Mouse (Mus musculus) thymus, postnatal 14 days (tissue): ENCODE results near the gene Plce1.

Experiments used
- DNase-seq: peaks from one replicate; pipeline ENCODE4 v3.0.0; 2021

The Plce1 gene

DNA sequence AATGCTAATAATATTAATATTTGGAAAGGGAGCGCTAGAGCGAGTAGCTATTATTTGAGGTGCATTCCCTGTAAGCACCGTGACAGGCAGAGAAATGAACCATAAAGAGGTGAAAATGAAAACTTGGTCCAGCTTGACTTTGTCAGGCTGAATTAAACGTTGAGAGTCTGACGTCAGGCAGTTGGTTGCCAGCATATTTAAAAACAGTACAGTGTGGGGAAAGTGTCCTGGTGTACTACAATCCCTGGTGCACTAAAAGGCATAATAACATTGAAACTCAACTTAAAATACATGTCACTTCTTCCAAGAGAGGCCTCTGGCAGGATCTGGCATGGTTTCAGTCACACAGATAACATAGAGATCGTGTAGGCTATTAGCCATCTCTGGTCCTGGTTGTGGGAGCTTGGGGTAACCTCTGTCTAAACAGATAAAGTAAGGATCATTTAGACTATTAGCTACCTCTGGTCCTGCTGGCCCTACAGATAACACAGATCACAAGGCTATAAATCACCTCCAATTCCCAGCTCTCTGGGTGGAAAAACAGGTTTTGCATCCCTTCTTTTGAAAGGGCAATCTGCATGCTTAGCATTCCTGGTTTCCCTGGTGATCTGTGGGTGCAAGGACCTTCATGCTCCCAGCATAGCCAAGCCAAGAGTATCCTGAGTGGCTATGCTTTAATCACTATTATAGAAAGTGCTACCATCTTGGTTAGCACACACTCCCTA lies 164.1 kb downstream of the Plce1 start:
- DNase-seq, result no peak

DNA sequence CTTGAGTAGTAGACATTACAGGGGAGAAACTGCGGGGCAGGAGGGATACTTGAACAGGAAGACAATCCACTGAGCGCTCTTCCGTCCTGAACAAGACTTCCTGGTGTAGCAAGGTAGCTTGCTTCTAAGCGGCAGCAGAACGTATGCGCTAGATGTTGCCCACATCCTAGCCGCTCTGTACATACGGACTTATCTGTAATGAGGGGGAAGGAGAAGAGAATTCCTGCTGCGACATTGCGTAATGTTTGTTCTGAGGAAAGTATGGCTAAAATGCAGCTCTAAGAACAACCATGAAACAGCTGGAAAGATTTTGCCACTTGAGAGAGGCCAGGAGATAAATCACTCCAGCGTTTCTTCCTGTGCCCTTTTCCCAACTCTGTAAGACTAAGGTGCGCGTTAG lies 177.1 kb downstream of the Plce1 start:
- no peak for DNase-seq

DNA sequence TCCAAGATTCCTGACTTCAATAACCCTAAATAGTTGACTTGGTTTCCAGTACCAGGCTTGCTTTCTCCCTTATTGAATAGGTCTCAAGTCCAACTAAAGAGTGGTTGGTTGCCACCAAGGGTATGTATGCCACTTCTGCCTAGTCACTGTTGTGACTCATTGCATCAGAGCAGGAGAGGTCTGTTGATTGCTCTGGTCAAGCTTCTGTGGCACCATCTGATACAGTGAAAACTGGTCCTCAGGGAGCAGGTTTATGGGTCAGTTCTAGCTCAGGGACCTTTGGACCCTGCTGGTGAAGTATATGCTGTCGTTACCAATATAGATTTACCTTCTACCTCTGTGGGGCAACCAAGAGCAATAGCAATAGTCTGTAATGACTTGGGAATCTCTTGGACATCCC lies 184.5 kb downstream of the Plce1 start:
- DNase-seq, result no peak

DNA sequence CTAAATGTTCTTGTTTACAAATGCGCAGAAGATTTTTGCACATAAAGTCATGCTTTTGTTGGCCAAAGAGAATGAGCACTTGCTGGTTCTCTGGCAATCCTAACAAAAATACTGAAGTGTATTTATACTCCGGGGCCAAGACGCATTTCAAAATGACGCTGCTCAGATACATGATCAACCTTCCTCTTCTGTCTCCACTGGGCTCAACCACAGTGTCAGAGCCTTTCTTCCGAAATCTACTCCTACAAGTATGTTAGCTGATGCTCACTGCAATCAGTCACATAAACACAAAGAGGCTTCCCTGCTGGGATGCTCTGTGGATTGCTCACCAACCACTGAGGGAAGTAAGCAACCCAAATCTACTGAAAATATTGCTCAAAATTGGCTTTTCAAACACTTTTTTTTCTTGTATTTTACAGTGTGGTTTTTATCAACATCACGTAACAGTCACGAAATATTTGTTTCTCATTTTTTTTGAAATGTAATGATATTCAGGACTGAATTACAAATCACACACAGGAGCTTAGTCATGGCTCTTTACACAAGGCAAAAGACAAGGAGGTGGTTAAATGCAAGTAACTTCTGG lies 191.2 kb downstream of the Plce1 start:
- no peak for DNase-seq

DNA sequence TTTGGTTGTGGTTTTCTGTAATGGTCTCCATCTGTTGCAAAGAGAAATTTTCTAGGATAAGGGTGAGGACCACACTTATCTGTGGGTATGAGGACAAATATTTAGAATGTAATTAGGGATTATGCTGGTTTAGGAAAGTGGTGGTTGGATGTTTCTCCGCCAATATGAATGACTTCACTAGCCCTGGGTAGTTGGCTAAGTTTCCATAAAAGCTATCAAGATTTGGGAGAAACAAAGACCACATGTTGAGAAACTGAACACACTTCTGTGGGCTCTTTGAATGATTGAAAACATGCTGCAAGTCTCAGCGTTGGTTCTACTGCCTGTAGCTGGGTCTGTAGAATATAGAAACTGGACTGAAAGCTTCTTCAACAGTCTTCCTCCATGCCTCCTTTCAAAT lies 193.0 kb downstream of the Plce1 start:
- DNase-seq, result no peak

DNA sequence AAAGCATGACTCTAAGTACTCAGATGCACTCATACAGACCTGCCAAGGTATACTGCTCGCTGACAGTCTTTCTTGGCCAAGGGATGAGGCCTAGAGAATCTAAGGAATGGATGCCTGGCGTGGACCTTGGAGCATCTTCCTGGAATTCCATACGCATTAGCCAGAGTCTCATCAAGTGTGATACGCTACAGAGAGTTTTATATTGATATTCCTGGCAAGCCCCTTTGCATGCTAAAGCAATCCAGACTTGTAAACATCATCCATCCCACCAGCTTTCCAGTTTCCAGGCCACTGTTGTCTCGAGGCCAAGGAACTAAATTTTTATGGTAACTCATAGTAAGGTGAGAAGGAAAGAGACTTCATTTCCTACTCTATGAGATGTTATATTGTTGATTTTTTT lies 197.7 kb downstream of the Plce1 start:
- DNase-seq, result no peak

DNA sequence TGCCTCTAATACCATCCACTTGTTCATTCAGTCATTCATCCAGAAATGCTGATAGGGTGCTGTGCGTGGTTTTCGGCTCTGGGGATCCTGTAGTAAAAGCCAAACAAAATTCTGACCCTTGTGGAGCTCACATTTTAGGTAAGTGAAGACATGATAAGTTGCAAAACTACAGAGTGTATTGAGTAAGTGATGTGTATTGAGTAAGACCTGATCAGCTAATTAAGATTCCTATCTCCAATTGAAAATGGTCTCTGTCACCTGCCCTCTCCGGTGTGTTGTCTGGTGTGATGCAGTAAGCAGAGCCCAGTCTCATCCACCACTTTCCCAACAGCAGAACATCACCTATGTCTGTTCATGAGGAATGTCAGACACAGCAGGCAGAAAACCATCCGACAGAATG lies 198.6 kb downstream of the Plce1 start:
- no peak for DNase-seq

DNA sequence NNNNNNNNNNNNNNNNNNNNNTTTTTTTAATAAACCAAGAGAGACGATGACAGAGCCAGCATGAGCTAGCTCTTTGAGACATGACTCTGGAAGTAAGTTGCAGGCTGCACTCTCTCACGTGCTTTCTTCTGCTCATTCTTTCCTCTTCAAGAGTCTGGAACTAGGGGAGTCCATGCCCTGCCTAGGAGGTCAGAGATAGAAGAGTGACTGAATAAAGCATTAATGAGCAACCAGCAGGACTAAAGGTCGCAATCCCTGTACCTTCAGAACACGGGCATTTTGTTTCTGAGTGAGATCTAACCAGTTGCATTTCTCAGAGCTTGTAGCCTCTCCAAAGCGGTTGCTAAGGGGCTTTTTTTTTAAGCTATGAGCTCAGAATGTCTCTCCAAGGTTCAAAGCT lies 206.4 kb downstream of the Plce1 start:
- DNase-seq, result no peak

DNA sequence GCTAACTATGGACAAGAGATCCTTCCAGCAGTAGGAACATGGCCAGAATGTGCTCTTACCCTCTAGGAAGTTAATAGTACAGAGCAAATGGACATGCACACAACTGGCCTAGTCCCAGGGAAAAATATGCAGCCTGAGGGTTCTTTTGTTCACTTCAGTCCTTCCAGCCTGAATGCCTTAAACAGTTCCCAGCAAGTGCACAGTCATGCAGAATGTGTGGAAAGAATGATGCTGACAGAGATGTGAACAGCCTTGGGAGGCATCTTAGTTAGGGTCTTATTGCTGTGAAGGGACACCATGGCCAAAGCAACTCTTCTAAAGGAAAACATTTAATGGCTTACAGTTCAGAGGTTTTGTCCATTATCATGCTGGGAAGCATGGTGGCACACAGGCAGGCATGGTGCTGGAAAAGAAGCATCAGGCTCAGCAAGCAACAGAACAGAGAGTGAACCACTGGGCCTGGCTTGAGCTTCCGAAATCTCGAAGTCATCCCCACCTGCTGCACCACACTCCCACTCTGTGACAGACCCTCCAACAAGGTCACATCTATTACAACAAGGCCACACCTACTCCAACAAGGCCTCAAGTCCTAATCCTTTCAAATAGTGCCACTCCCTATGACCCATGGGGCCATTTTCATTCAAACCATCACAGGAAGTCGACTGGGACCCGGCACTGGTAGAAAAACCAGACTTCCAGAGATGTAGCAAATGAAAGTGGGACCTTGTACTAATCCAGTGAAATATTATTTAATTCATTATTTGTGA lies 208.0 kb downstream of the Plce1 start:
- DNase-seq, result no peak

DNA sequence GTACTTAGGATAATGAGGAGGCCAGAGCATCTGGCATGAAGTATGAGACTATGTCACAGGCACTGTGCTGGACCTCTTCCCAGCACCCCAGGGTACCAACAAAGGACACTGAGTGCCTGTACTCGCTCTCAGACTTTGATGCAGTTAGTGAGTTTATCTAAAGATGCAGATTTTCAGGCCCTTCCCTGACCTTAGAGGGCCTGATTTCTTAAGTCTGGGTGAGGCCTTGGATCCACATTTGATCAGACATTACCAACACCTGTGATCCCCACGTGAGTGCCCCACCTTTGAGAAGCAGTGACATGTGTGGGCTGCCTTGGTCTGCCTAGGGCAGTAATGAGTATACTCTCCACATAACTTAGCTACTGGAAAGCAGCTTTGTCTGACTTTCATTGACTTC lies 209.4 kb downstream of the Plce1 start:
- no peak for DNase-seq

DNA sequence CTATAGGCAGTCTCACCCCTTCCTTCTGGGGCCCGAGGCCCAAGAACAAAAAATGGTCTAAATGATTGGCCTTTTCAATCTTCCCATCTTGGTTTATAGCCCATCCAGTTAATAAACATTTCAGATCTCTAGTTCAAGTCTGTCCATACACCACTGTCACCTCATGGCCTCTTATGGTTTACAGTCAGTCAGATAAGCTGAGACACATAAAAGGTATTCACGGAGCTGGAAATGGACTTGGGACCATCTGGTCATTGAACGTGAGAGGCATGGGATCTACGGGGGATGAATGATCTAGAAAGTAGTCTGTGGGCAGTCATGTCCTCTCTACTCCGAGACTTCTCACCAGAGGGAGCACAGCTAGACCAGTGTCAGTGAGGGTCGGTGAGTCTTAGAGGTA lies 210.6 kb downstream of the Plce1 start:
- DNase-seq, result no peak

DNA sequence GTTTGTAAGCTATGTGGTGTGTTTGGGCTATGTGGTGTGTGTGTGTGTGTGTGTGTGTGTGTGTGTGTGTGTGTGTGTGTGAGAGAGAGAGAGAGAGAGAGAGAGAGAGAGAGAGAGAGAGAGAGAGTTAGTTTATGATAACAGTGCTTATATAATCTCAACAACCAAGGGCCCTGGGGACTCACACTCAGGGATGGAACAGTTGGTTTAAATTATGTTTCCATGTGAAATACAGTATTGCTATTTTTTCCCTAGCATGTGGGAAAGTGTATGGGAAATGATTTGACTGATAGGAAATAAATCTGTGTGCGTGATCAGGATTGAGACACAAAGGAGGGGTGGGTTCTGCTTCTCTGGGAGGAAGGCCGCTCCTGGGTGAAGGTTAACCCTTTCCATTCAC lies 212.4 kb downstream of the Plce1 start:
- no peak for DNase-seq

DNA sequence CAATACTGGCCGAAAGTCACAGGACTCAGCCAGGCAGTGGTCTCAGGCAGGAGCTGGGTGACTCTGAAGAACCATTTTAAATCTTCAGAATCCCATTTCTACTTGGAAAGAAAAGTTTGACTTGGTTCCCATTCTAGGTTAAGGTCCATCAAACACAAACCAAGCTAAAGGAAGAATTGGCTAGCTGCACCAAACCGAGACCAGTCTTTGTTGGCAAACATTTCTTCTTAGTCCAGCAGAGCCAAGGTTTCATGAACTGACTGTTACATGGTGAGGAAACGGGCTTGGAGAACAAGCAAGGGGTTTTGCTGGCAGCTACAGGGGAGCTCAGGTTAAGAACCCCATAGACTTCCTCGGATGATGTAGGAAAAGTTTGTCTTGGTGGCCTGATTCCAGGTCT lies 212.9 kb downstream of the Plce1 start:
- no peak for DNase-seq

DNA sequence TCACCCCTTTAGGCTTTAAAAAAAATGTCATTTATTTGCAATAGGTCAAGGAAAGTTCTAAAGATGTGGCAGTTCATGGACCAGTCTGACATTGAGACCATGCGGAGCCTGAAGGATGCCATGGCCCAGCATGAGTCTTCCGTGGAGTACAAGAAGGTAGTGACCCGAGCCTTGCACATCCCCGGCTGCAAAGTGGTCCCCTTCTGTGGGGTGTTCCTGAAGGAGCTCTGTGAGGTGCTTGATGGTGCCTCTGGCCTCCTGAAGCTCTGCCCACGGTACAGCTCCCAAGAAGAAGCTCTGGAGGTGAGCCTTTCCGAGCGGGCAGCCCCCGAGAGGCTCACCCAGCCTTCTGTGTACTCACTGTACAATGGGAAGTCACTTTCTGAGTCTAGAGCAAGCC lies 220.9 kb downstream of the Plce1 start:
- DNase-seq, result no peak

DNA sequence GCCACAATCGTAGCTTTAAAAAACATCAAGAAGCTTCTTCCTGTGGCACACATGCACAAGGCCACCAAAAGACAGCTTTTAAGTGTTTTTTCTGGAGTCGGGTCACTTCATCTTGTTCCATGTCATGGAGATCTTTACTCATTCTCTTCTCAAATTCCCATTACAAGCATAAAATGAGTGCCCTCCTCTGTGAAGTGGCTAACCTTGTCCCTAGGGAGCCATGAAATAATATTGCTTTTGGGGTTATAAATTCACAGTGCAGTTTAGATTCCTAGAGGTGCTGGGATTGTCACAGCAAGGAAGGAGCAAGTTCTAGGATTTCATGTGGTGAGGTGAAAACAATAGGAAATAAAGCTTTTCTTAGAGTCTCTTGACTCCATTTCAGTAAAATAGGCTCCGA lies 223.8 kb downstream of the Plce1 start:
- no peak for DNase-seq

DNA sequence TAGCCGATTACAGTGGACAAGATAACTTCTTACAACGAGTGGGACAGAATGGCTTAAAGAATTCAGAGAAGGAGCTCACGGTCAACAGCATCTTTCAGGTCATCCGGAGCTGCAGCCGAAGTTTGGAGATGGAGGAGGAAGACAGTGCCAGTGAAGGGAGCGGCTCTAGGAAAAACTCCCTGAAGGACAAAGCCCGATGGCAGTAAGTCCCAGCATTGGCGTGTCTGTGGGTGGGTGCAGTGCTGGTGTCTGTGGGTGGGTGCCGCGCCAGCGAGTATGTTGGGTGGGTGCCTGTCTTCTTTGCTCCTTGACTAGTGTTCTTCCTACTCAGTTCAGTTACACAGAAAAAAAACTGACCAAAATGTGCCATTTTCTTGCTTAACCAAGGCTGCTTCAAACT lies 224.3 kb downstream of the Plce1 start:
- DNase-seq, result no peak

DNA sequence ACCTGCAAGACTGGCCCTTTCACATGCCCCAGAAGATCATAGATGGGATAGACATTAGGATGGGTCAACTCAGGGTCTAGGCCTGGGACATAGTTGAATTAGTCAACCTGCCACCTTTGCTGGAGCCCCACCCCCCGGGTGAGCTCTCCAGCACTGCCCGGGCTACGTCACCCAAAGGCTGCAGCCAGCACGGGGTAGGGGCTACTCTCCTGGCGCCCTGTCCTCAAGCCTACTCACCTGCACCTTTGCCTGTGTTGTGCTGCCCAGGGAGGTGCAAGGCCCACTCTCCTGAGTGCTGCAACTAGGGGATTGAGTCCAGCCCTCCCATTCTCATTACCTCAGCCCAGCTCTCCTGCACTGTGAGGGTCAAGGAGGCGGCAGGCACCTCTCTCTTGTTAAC lies 225.5 kb downstream of the Plce1 start:
- no peak for DNase-seq

DNA sequence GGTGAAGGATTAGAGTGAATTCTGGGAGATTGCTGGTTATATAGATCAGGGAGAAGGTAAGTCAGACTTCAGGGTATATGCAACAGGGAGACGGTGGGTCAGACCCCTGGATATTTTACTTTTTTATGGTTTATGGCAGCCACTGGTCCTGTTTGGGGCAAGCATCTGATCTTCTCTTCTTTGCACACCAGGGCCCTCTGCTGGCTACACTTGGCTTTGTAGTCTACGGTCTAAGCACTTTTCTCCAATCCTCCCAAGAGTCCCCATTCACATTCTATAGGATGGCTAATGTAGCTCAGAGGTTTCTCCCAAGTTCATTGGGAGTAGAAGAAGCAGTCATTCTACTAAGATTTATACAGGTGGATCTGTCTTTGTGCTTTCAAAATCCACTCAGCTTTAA lies 228.5 kb downstream of the Plce1 start:
- no peak for DNase-seq

DNA sequence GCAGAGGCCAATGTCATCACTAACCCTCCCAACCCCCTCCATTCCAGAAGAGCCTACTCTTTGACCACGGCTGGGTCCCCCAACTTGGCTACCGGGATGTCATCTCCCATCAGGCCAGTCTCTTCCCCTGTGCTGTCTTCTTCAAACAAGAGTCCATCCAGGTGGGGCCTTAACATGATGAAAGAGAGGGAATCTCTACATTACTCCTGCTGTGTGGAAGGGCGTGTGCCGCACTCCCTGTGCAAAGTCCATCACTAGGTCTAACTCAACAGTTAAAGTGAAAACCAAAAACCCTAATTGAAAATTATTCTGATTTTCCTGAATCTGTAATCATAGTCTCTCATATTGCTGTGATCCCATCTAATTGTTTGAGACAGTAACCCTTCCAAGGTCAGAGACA lies 240.9 kb downstream of the Plce1 start:
- no peak for DNase-seq

DNA sequence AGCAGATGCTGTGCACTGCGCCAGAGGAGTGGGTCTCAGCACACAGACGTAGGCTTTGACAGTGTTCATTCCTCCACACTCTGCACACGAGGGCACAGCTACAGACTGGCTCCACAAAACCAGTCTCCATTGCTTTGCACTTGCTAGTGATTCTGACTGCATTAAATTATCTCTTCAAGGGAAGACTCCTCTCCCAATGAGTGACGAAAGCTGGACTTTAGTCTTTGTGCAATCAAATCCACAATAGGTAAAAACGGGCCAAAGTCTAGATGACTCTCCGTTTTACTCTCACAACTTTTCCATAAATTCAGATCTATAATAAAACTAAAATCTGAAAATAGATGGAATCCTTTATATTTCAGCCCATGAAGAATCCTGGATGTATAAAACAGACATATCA lies 242.1 kb downstream of the Plce1 start:
- DNase-seq, result no peak

DNA sequence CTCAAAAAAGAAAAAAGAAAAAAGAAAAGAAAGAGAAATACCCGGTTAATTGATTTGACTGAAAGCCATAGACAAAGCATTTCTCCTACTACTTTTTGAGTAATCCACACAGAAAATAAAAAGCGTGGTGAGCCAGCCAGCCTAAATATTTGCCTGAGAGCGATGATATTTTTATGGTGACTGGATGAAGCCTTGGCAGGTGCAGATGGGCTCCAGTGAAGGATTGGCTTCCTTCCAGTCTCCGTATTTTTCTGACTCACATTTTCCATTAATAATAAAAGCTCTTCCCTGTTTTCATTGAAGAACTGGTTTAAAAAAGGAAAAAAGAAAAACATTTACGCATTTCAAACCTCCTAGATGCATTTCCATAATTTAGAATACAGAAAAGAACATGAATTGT lies 243.1 kb downstream of the Plce1 start:
- no peak for DNase-seq

DNA sequence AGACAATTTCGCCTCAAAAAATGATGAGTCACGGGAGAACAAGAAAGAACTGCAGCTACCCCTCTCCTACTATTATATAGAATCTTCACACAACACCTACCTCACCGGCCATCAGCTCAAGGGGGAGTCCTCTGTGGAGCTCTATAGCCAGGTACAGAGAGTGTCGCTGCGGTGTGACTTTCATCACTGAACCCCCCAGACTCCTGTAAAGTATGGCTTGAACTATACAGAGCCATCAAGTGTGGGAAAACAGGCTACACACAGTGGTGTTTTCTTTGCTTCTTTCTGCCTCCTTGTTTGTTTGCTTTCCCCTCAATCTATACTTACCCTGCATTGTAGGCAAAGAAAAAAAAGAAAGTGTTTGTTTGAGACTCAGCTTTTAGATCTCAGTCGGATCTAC lies 247.9 kb downstream of the Plce1 start:
- DNase-seq, result no peak

DNA sequence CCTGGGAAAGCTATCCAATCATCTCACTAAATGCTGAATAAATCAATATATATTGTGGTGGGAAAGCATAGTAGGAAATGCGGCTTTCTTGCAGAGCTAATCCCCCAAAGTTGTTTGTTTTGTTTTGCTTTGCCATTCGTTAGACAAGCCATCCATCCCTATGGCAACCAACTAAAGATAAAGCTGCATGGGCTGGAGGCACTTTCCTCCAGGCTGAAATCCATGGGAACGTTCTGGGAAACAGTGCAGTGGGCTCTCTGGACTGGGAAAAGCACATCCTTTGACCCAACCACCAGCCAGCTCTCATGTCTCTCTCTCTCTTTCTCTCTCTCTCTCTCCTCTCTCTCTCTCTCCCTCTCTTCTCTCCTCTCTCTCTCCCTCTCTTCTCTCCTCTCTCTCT lies 248.4 kb downstream of the Plce1 start:
- DNase-seq, result no peak

DNA sequence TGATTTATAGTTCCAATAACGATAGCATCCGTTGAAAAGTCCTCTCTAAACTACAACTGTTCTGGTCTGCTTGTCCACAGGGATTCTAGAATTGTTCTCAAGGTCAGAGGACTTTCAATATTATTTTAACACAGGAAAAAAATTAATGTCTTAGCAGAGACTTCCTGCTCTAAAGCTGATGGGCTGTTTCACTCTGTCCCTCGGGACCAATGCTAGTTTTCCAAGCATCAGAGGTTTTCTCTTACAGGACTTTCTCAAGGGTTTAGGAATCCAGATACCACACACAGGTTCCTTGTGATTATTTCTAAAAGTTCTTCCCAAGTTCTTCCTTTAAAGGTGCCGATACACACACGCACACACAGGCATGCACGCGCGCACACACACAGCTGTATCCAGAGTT lies 263.6 kb downstream of the Plce1 start:
- no peak for DNase-seq
